Mouse (Mus musculus): Measurements from ENCODE around the gene Pklr. TPM values are rescaled to one million over a fixed set of nuclear protein-coding genes. Genes with fewer than 3 reads are reported as not detected.

Pklr gene
- polyA plus RNA-seq, 1 experiment from 2014 or later = 22.0 TPM

DNA sequence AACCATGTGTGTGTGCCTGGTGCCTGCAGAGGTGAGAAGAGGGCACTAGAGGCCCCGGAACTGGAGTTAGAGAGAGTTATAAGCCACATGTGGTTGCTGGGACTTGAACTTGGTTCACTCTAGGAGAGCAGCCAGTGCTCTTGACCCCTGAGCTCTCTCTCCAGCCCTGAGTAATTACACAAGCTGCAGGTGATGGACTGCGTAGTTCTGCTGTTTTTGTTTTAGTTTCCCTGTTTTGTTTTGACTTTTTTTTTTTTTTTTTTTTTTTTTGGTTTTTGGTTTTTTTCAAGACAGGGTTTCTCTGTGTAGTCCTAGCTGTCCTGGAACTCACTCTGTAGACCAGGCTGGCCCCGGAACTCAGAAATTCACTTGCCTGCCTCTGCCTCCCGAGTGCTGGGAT lies 25.8 kb downstream of the Pklr start:
- CTCF ChIA-PET = interaction anchor here (1.2 to 4.1 kb wide), 2 partner anchors 17 to 47 kb away, joined by 3 to 26 read pairs; no protein-coding TSS in a partner anchor
- POLR2A ChIA-PET = interaction anchor here (0.6 kb wide), 1 partner anchor 101 kb away, joined by 3 read pairs; no protein-coding TSS in a partner anchor
- ATAC-seq (no peak), DNase-seq (ENCODE audit: low read depth, low spot score) (no peak)
- no peaks in the 10 kb centered on the region for H3K27me3 ChIP-seq
- TF ChIP-seq CTCF (IDR thresholded peaks at IDR 0.05) = no peak
- in situ Hi-C loops (cut with MboI; ENCODE audit: low pct_unique_long_range_greater_than_20kb) = no loop called here

DNA sequence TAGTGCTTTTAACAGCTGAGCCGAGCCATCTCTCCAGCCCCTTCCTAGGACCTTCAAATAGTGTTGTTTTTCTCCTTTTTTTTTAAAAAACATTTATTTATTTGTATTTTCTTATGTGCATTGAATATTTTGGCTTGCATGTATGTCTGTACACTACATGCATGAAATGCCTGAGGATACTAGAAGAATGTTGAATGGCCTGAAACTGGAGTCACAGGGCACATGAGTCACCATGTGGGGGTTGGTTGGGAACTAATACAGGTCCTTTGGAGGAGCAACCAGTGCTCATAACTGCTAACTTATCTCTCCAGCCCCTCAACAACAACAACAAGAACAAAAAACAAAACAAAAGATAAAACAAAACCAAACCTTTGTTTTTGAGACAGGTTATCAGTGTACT lies 27.2 kb downstream of the Pklr start:
- ChIA-PET CTCF (interaction anchor here (1.3 to 4.1 kb wide), 3 partner anchors 32 to 74 kb away, joined by 4 to 26 read pairs (median 8); no protein-coding TSS in a partner anchor), POLR2A (interaction anchor here (1.1 to 2.2 kb wide), 3 partner anchors 11 to 41 kb away, joined by 4 to 11 read pairs (median 6); partner anchors contain the start of gene Scamp3)
- DNase-seq (ENCODE audit: low read depth, low spot score) = no peak
- H3K27me3 ChIP-seq = no peaks in the 10 kb centered on the region
- ATAC-seq = no peak
- no peak for TF ChIP-seq CTCF (IDR thresholded peaks at IDR 0.05)
- in situ Hi-C loops (cut with MboI; ENCODE audit: low pct_unique_long_range_greater_than_20kb) = no loop called here

DNA sequence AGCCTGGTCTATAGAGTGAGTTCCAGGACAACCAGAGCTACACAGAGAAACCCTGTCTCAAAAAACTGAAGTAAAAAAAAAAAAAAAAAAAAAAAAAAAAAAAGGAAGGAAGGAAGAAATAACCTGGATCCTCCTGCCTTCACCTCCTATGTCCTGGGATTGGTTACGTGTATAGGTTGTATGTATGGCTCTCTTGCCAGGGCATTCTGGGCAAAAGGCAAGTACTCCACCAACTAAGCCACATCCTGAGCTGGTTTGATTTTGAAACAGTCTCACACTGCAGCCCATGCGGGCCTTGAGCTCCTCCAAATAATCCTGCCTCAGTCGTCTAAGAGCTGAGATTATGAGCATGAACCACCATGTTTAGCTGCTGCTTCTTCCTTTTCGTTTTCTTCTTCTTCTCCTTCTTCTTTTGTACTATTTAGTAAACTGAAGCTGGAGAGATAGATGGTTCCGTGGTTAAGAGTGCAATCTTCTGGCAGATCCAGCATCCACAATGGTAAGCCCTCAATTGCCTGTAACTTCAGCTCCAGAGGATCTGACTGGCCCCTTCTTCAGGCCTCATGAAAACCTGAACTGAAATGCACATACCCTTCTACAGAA lies 27.8 kb downstream of the Pklr start:
- ATAC-seq (no peak), DNase-seq (ENCODE audit: low read depth, low spot score) (no peak)
- ChIA-PET CTCF (interaction anchor here (0.6 to 4.1 kb wide), 5 partner anchors 26 to 74 kb away, joined by 3 to 26 read pairs (median 8); no protein-coding TSS in a partner anchor), POLR2A (interaction anchor here (0.6 to 2.2 kb wide), 10 partner anchors 8 to 82 kb away, joined by 3 to 17 read pairs (median 4); partner anchors contain the start of gene Scamp3)
- in situ Hi-C loops (cut with MboI; ENCODE audit: low pct_unique_long_range_greater_than_20kb) = no loop called here
- no peak for TF ChIP-seq CTCF (IDR thresholded peaks at IDR 0.05)
- no peaks in the 10 kb centered on the region for H3K27me3 ChIP-seq

DNA sequence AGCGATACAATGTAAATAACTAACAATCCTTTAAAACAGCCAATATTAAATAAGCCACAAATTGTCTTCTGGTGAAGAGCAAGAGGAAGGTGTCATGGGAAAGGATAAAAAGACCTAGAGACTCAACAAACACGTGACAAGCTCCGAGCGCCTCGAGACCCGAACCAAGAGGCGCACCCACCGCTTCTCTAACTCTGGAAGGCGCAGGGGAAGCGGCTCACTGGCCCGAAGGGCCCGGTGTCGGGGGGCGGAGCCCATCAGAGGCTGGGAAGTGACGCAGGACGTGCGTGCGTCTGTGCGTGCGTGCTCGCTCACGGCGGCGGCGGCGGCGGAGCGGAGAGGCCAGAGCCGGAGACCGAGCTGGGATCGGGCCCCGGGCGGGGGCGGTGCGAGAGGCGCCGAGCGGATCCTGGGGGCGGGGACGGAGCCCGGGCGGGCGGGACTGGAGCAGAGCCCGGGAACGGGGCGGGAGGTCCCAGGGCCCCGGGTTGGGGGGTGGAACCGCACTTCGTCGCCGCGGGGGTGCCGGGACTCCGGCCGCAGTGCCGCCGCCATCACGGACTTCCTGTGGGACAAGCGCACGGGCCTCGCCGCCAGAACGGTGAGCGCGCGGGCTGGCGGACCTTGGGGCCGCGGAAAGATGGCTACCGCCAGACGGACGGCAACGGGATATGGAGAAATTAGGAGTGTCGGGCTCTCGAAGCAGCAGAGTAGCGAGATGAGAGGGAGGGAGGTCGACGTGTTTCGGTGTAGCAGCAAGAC lies 28.7 kb downstream of the Pklr start, which contains the start of gene Clk2:
Gene Clk2 (plus strand): TSS at position 290 of the 762 bp plus-strand sequence.
- ATAC-seq = peak; percentile 91
- ChIA-PET POLR2A (interaction anchor here (0.7 to 2.2 kb wide), 10 partner anchors 9 to 83 kb away, joined by 3 to 11 read pairs (median 4); partner anchors contain the start of genes Pklr and Scamp3), CTCF (interaction anchor here (1.1 to 2.8 kb wide), 5 partner anchors 13 to 77 kb away, joined by 4 to 9 read pairs (median 8); partner anchors contain the start of gene Scamp3)
- H3K27me3 ChIP-seq = no peaks in the 10 kb centered on the region
- no peak for DNase-seq (ENCODE audit: low read depth, low spot score)
- in situ Hi-C loops (cut with MboI; ENCODE audit: low pct_unique_long_range_greater_than_20kb) = no loop called here
- no peak for TF ChIP-seq CTCF (IDR thresholded peaks at IDR 0.05)

DNA sequence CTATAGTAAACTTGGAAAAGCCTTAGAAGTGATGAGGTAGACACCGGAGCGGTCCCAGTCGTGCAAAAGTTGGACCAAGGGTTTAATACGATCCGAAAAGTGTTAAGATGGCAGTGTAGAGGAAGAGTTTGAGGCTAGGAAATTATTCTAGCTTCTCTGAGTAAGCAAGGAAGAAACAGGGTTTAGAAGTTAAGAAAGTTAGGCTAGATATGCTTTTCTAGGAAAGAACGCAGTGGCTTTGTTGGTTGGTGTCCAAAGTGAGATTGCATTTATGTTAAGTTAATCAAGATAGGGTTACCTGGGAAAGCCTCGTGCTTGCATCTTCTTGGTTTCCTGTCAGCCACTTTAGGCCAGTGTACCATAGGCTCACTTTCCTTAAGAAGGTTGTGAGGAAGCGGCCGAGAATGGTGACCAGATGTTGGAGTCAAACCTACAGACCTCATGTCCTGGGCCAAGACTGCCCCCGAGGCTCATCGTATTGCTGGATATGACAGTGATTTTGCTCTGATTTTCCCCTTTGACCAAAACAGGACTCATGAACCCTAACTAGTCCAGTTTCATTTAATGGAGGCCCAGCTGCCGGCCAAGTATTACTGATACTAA lies 29.4 kb downstream of the Pklr start:
- in situ Hi-C loops (cut with MboI; ENCODE audit: low pct_unique_long_range_greater_than_20kb) = no loop called here
- POLR2A ChIA-PET = interaction anchor here (0.6 to 2.2 kb wide), 8 partner anchors 9 to 524 kb away, joined by 3 to 8 read pairs (median 4); partner anchors contain the start of gene Pklr
- TF ChIP-seq CTCF (IDR thresholded peaks at IDR 0.05) = no peak
- CTCF ChIA-PET = interaction anchor here (1.1 to 2.8 kb wide), 4 partner anchors 12 to 78 kb away, joined by 5 to 9 read pairs (median 8); partner anchors contain the start of gene Scamp3
- ATAC-seq (peak; percentile 4), DNase-seq (ENCODE audit: low read depth, low spot score) (no peak)
- H3K27me3 ChIP-seq = no peaks in the 10 kb centered on the region

DNA sequence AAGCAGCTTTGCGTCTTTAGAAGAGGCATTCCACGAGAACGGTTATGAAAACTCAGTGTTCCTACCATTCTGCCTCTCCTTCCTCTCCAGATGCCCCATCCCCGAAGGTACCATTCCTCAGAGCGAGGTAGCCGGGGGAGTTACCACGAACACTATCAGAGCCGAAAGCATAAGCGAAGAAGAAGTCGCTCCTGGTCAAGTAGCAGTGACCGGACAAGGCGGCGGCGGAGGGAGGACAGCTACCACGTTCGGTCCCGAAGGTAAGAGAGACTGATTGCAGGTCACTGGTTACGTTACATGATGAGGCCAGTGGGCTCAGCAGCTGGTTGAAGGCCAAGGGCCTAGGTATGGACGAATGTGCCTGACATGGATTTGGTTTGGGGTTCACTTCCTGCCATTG lies 31.0 kb downstream of the Pklr start:
- ChIA-PET CTCF (interaction anchor here (0.9 to 2.2 kb wide), 2 partner anchors 10 to 20 kb away, joined by 3 to 8 read pairs; partner anchors contain the start of gene Scamp3), POLR2A (interaction anchor here (1.5 kb wide), 1 partner anchor 10 kb away, joined by 9 read pairs; the partner anchor contains the start of gene Scamp3)
- no peak for TF ChIP-seq CTCF (IDR thresholded peaks at IDR 0.05)
- ATAC-seq = no peak
- H3K27me3 ChIP-seq = no peaks in the 10 kb centered on the region
- no peak for DNase-seq (ENCODE audit: low read depth, low spot score)
- in situ Hi-C loops (cut with MboI; ENCODE audit: low pct_unique_long_range_greater_than_20kb) = no loop called here

DNA sequence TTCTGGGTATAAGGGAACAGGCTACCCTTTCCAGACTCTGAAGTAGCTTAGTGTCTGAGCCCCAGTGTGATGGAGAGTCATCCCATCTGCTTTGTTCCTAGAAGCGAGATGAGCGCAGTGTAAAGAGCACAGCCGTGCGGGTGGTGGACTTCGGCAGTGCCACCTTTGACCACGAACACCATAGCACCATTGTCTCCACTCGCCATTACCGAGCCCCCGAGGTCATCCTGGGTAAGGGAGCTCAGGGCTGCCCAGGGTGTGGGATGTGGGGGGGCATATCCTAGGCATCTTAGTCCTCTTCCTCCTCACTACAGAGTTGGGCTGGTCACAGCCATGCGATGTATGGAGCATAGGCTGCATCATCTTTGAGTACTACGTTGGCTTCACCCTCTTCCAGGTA lies 38.9 kb downstream of the Pklr start:
- TF ChIP-seq CTCF (IDR thresholded peaks at IDR 0.05) = no peak
- in situ Hi-C loops (cut with MboI; ENCODE audit: low pct_unique_long_range_greater_than_20kb) = no loop called here
- POLR2A ChIA-PET = interaction anchor here (1.5 kb wide), 1 partner anchor 11 kb away, joined by 6 read pairs; the partner anchor contains the start of gene Clk2
- H3K27me3 ChIP-seq = no peaks in the 10 kb centered on the region
- CTCF ChIA-PET = interaction anchor here (1.7 kb wide), 1 partner anchor 19 kb away, joined by 5 read pairs; no protein-coding TSS in a partner anchor
- no peak for ATAC-seq
- DNase-seq (ENCODE audit: low read depth, low spot score) = no peak

DNA sequence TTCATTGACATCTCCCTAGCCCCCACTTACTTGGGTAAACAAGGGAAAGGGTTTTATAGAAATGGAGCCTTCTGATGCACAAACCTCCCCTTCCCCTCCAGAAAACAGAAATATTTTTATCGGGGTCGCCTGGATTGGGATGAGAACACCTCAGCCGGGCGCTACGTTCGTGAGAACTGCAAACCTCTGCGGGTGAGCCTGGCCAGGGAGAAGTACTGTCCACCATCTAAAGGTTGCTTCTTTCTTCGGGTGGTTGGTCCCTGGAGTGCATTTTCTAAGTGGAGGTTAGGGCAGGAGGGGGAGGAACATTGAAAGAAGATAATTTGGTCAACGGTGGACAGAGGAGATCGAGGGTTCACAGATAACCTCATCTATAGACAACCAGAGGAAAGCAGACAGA lies 39.6 kb downstream of the Pklr start:
- in situ Hi-C loops (cut with MboI; ENCODE audit: low pct_unique_long_range_greater_than_20kb) = no loop called here
- CTCF ChIA-PET = interaction anchor here (1.7 kb wide), 1 partner anchor 18 kb away, joined by 5 read pairs; no protein-coding TSS in a partner anchor
- POLR2A ChIA-PET = interaction anchor here (1.0 kb wide), 1 partner anchor 10 kb away, joined by 3 read pairs; no protein-coding TSS in a partner anchor
- TF ChIP-seq CTCF (IDR thresholded peaks at IDR 0.05) = no peak
- ATAC-seq = no peak
- H3K27me3 ChIP-seq = no peaks in the 10 kb centered on the region
- DNase-seq (ENCODE audit: low read depth, low spot score) = no peak

DNA sequence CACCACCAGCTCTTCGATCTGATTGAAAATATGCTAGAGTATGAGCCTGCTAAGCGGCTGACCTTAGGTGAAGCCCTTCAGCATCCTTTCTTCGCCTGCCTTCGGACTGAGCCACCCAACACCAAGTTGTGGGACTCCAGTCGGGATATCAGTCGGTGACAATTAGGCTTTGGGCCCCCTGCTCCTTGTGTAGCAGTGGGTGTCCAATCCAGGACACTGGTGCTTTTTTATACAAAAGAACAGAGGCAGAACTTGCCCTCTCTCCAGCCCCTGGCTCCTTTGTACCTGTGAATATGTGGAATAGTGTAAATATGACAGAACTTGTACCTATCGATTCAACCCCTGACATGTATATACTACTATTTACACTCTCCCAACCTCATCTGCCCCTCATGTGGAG lies 40.5 kb downstream of the Pklr start:
- ATAC-seq (no peak), DNase-seq (ENCODE audit: low read depth, low spot score) (no peak)
- ChIA-PET POLR2A (interaction anchor here (0.6 to 1.7 kb wide), 6 partner anchors 9 to 86 kb away, joined by 3 to 11 read pairs (median 6); no protein-coding TSS in a partner anchor), CTCF (interaction anchor here (1.4 to 2.5 kb wide), 3 partner anchors 11 to 86 kb away, joined by 5 to 8 read pairs (median 8); no protein-coding TSS in a partner anchor)
- in situ Hi-C loops (cut with MboI; ENCODE audit: low pct_unique_long_range_greater_than_20kb) = no loop called here
- no peaks in the 10 kb centered on the region for H3K27me3 ChIP-seq
- TF ChIP-seq CTCF (IDR thresholded peaks at IDR 0.05) = no peak

Data from Patski (cell line).